Mouse (Mus musculus) adrenal gland, adult 18-20 months (tissue): ENCODE data around the gene Traf3ip1. TPM values are rescaled to one million over a fixed set of nuclear protein-coding genes. Genes with fewer than 3 reads are reported as not detected.

ENCODE experiments used
- DNase-seq, 2 experiments: peaks; one replicate each; pipeline ENCODE4 v3.0.0; 2021 to 2022; ENCODE audit warnings: low spot score in 2 of 2
- total RNA-seq, 2 experiments: library from RNA; stranded (reverse); gene quantifications; 1 replicate in 1 of 2; 2 replicates in 1 of 2; pipeline ENCODE4 v1.2.3; 2021

Gene Traf3ip1
- total RNA-seq, 2 experiments from 2014 or later: 10.8 to 12.7 TPM

- DNase-seq: no peak
Observed at GRCm38 (mm10) chr1:91532892-91533291, 38.4 kb downstream of the Traf3ip1 start.

- no peak for DNase-seq
Observed at GRCm38 (mm10) chr1:91533483-91533882, 39.0 kb downstream of the Traf3ip1 start.

DNA sequence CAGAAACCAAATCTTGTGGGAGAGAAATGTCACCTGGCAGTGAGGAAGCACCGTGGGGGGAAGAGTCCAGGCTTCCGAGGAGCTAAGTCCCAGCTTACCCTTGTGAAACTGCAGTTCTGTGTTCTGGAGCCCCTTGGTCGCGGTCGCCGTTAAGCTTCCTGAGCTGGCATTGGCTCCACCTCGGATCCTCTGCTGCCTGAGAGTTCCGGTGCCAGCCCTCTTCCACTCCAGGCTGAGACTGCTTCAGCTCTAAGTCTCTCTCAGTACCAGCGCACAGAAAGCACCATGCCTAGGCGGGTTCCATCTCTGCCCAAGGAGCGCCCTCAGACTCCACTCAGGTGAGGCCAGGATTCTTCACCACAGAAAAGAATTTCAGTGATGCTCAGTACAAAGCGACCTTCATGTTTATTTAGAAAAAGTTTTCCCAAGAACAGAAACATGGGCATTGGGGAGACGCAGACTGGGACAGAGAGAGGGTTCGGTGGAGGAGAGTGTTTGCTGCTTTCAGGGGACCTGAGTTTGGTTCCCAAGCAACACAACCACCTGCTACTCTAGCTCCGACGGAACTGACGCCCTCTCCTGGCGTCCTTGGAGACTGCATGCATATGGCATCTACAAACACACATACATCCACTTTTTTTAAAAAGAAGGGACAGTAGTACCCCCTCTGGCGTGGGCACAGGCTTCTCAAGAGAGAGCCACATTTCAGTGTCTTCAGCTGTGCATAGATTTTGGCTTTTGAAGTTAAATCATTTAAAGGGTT, 39.7 kb downstream of the Traf3ip1 start:
- no peak for DNase-seq

DNA sequence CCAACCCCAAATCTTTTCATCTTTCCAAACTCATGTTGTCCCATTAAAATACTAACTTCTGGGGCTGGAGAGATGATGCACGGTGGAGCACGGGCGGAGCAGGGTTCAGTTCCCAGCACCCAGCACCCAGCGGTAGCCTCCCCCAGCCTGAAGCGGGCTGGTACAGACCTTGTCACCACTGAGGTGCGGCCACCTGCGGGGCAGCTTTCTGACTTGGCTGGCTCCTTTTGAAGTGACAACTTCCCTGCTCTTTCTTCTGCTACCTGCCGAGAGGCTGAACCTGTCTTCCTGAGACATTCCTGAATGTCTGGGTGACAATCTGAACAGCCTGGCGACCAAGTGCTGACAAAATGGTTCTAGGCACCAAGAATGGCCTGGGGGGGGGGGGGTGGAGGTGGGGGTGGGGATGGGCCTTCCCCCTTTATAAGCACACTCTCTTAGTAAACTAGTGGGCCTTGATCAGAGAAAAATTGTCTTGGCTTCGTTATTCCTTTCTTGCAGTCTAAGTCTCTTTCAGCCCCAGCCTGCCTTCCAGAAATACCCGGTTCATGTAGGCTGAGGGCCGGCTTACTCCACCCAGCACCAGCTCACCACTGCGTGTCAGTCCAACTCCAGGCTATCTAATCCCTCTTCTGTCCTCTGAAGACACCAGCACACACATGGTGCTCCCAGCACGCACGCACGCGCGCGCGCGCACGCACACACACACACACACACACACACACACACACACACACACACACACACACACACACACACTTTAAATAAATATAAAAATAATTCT, 43.5 kb downstream of the Traf3ip1 start:
- no peak for DNase-seq

DNA sequence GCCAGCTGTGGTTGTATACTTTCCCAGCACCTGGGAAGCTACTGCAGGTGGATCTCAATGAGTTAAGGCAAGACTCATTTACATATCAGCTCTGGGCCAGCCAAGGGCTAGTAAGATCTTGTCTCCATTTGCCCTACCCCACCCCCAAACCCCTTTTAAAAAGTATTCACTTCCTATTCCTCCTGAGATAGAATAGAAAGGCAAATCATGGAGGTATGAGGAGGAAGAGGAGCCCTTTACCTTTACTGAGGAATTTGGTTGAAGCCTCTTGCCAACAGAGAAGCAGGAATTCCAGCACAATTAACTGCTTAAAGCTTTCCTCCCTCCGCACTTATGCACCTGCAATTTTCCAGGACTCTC, 44.1 kb downstream of the Traf3ip1 start:
- no peak for DNase-seq

GRCm38 (mm10) chr1:91539246-91539645, 44.8 kb downstream of the Traf3ip1 start:
- DNase-seq: no peak

GRCm38 (mm10) chr1:91539704-91540270, 45.3 kb downstream of the Traf3ip1 start:
- DNase-seq: peak in 1 of 2 experiments; percentile 29

DNA sequence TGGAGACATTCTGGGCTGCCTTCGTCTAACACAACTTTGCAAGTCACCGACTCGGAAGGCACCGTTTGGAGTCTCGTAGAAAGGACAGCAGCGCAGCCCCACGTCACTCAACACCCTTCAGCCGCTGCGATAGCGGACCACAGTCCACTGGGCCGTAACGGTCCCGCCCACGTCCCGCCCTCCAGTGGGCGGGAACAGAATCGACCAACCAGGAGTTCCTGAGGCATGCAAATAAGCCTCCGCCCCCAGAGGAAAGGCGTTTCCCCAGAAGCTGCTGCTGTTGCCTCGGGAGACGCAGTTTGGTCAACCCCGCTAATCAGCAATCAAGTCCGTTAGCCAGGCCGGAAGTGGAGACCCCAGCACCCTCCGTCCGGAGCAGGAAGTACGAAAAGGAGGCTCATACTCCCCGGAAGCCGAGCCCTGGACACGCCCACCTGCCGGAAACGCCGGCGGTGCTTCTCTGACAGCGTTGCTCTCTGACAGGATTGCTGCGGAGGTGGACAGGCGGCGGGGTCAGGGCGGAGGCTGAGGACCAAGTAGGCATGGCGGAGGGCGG, 45.9 kb downstream of the Traf3ip1 start, which contains the start of gene Asb1:
TSS of gene Asb1 (plus strand) at position 274 of the 556 bp plus-strand sequence.
- peak; percentile 89 to 91 for DNase-seq

DNA sequence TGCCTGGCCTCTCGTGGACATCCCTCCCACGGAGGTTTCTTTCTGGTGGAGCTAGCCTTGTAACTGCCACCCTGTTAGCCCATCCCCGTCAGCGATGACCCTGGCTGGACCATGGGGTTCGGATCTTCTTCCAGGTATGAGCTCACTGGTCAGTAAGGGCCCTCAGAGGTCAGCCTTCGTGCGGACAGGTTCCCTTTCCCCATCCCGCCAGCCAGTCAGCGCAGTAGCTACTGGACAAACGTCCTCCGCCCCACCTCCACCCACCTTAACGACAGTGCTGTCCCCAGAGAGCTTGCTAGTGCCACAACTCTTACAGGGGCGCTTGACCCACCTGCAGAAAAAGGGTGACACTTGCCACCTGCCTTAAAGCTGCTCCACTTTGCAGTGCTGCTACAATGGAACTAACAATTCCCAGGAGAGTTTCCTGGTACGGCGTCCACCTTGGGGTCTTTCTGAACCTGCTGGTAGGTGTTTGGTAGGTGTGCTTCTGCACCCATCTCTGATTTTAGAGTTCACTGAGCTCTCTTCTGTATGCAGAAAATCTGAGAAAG, 46.7 kb downstream of the Traf3ip1 start:
- no peak for DNase-seq

- no peak for DNase-seq
Observed at GRCm38 (mm10) chr1:91543974-91544373, 49.5 kb downstream of the Traf3ip1 start.

GRCm38 (mm10) chr1:91545226-91545625, 50.8 kb downstream of the Traf3ip1 start:
- DNase-seq: no peak

- no peak for DNase-seq
Observed at GRCm38 (mm10) chr1:91547567-91547966, 53.1 kb downstream of the Traf3ip1 start.

GRCm38 (mm10) chr1:91549073-91549472, 54.6 kb downstream of the Traf3ip1 start:
- DNase-seq: no peak

GRCm38 (mm10) chr1:91557099-91557498, 62.7 kb downstream of the Traf3ip1 start:
- DNase-seq: no peak

- no peak for DNase-seq
Observed at GRCm38 (mm10) chr1:91561226-91561625, 66.8 kb downstream of the Traf3ip1 start.

DNA sequence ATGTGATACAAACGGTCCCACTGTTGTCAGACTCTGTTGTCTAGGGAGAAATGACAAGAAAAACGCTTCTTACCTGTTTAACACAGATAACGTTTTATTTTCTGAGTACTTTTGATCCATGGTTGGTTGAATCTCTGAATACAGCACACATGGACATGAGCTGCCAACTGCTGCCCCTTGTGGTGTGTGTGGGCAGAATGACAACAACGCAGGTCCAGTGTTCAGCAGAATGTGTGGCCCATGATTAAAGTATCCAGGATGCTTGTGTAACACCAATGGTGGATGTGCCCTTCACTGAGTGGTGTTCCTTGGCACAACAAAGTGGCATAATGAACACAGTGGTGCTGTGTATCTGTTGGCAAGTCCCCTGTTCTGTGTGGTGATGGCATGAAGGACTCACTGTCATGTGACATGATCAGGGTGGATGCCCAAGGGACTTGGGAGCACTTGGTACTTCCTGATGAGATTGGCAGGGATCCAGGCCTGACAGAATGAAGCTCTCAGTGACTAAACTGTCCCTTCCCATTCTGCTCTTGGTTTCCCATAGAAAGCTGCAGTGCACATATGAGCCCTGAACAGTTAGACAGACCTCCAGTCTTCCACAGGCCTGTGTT, 68.6 kb downstream of the Traf3ip1 start:
- DNase-seq: no peak

DNA sequence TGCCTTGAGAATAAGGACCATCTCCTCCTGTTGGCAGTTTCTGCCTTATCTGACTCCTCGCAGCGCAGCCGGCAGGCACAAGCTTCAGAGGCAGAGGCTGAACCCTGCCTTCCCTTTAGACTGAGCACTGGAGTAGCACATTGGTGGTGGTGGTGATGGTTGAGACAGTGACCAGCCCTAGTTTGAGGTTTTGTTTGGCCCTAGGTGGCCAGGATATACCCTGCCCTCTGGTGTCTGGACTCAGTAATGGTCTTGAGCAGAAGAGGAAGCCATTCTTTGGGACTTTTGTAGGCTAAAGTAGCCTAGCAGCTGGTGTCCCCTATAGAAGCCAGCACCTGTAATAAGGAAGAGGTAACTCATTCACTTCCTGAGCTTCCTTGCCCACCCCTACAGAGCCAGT, 69.6 kb downstream of the Traf3ip1 start:
- no peak for DNase-seq

DNA sequence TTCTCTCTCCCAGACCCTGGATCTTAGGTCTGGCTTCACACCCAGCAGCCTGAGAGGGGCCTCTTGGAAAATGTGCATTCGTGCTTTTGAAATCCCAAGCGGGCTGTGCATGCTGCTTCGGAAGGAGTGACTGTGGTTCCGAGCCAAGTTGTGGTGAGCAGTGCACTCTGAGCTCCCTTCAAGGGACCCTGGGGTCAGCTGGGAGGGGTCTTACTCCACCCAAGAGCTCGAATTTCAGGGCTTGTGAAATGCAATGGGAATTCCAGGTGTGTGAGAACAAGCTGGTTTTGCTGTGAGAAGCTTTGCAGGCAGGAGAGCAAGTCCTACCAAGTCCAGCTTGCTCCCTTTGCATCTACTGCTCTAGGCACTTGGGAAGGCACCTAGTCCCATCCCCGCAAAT, 70.2 kb downstream of the Traf3ip1 start:
- DNase-seq: no peak

DNA sequence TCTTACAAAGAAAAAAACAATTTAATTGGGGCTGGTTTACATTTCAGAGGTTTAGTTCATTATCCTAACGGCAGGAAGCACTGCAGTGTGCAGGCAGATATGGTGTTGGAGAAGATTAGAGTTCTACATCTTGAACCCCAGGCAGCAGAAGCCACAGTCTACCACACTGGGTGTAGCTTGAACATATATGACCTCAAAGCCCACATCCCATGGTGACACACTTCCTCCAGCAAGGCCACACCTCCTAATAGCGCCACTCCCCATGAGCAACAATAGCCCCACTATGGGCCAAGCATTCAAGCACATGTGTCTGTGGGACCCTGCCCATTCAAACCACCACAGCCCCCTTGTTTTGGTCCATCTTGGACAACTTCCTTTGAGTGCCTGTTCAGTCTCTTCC, 72.8 kb downstream of the Traf3ip1 start:
- no peak for DNase-seq

GRCm38 (mm10) chr1:91572458-91572857, 78.0 kb downstream of the Traf3ip1 start:
- no peak for DNase-seq

DNA sequence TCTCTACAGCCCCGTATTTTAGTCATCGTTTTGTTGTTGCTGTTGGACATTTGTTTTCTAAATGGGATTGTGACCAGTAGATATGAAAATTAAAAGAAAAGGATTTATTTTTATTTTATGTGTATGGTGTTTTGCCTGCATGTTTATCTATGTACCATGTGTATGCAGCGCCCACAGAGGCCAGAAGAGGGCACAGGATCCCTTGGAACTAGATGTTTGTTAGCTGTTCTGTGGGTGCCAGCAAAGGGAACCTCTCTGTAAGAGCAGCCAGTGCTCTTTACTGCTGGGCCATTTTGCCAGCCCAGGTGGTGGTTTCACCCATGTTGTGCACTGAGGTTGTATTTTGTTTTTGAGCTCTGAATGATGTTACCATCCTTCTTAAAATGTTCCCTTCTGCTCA, 79.8 kb downstream of the Traf3ip1 start:
- DNase-seq: peak; percentile 34 to 50
